Mouse (Mus musculus): Measurements from ENCODE around the gene Ogdhl. TPM values are rescaled to one million over a fixed set of nuclear protein-coding genes. Genes with fewer than 3 reads are reported as not detected.

Gene Ogdhl
- polyA plus RNA-seq, 1 experiment from 2014 or later = 19.7 TPM

GRCm38 (mm10) chr14:32369756-32370155 is 47.9 kb downstream of the Ogdhl start:
- Histone ChIP-seq H3K4me1 (replicated peaks; ENCODE audit: control insufficient read depth, insufficient read depth, low read length) (no peaks in the 10 kb centered on the region), H3K9me3 (ENCODE audit: control insufficient read depth, low read length) (no peaks in the 10 kb centered on the region), H3K4me3 (replicated peaks; ENCODE audit: low read length) (no peak overlapping the region), H3K36me3 (replicated peaks; ENCODE audit: control insufficient read depth, insufficient read depth) (no peaks in the 10 kb centered on the region), H3K4me2 (replicated peaks) (no peak overlapping the region), H3K27ac (no peak overlapping the region), H3K27me3 (ENCODE audit: control insufficient read depth, insufficient read depth, low read length) (no peaks in the 10 kb centered on the region), H3K9ac (no peak overlapping the region)
- DNase-seq (ENCODE audit: low spot score) = no peak
- no peak for ATAC-seq (ENCODE audit: low FRiP score)
- 76% methylated on average over 7 of the region's 7 CpGs for whole genome bisulfite sequencing

- ATAC-seq (ENCODE audit: low FRiP score) (no peak), DNase-seq (ENCODE audit: low spot score) (no peak)
- Histone ChIP-seq H3K4me1 (replicated peaks; ENCODE audit: control insufficient read depth, insufficient read depth, low read length) (no peaks in the 10 kb centered on the region), H3K27ac (no peak overlapping the region), H3K27me3 (ENCODE audit: control insufficient read depth, insufficient read depth, low read length) (no peaks in the 10 kb centered on the region), H3K4me2 (replicated peaks) (no peak overlapping the region), H3K9me3 (ENCODE audit: control insufficient read depth, low read length) (no peaks in the 10 kb centered on the region), H3K4me3 (replicated peaks; ENCODE audit: low read length) (no peak overlapping the region), H3K36me3 (replicated peaks; ENCODE audit: control insufficient read depth, insufficient read depth) (no peaks in the 10 kb centered on the region), H3K9ac (no peak overlapping the region)
- 88% methylated on average over 2 of the region's 2 CpGs for WGBS
These were observed 50.7 kb downstream of the Ogdhl start for GRCm38 (mm10) chr14:32372510-32372909.

DNA sequence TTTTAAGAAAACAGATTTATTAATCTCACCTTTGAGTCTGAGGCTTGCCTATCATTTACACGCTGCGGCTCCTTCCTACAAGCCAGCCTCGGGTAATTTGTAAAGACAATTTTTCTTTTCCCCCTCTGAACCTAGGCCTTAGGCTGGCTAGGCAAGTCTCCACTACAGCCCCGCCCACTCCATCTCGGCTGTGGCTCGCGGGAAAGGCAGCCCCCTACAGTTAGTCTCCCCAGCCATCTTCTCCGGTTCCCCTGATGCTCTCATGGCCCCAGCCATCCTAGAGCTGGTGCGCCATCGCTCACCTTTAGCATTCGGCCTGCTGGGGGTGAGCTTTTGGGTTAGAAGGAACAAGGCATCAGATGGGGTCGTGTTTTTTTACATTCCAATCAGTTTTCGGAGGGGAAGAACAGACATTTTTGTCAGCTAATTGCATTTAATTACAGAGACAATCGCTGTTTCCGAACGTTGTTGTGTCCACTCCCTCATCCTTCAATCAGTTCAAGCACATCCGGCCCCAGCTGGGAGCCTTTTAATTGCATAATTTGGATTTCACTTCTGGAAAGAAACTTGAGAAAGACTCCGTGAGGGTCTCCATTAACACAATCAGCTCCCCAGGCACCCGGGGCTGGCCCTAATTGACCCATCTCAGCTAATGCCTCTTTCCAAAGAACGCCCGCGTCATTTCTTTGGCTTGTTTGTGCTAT is 57.7 kb downstream of the Ogdhl start:
- peaks cover 24% of the 10 kb centered on the region for H3K4me1 ChIP-seq (replicated peaks; ENCODE audit: control insufficient read depth, insufficient read depth, low read length)
- WGBS = 12% methylated on average over 22 of the region's 22 CpGs
- no peaks in the 10 kb centered on the region for H3K36me3 ChIP-seq (replicated peaks; ENCODE audit: control insufficient read depth, insufficient read depth)
- no peak overlapping the region for H3K27ac ChIP-seq
- peak overlapping the region; percentile 22; the same call in 1 of the 2 replicates for H3K4me2 ChIP-seq (replicated peaks)
- DNase-seq (ENCODE audit: low spot score) = no peak
- H3K4me3 ChIP-seq (replicated peaks; ENCODE audit: low read length) = no peak overlapping the region
- no peak overlapping the region for H3K9ac ChIP-seq
- no peak for ATAC-seq (ENCODE audit: low FRiP score)
- no peaks in the 10 kb centered on the region for H3K9me3 ChIP-seq (ENCODE audit: control insufficient read depth, low read length)
- peaks cover 6% of the 10 kb centered on the region; the same call in 1 of the 2 replicates for H3K27me3 ChIP-seq (ENCODE audit: control insufficient read depth, insufficient read depth, low read length)

- DNase-seq (ENCODE audit: low spot score) (no peak), ATAC-seq (ENCODE audit: low FRiP score) (no peak)
- H3K27me3 ChIP-seq (ENCODE audit: control insufficient read depth, insufficient read depth, low read length) = peaks cover 6% of the 10 kb centered on the region; the same call in 1 of the 2 replicates
These were observed 58.3 kb downstream of the Ogdhl start for GRCm38 (mm10) chr14:32380099-32380480.

DNA sequence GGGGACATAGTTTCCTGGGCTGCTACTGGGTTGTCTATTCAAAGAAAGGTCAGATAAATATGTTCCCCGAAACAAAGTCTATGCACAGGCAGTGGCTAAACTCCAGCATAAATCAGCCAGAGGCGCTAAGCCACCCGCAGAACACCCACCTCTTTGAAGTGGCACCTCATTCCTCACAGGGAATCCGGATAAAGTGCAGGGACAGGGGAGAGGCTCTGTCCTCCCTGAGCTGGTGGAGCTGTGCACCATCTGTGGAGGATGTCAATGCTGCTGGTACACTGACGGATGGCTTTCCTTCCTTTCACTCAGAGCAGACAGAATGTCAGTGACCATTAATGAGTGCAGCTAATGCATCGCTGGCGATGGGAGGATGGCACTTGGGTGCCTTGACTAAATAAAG is 59.2 kb downstream of the Ogdhl start:
- Histone ChIP-seq H3K4me3 (replicated peaks; ENCODE audit: low read length) (no peak overlapping the region), H3K27me3 (ENCODE audit: control insufficient read depth, insufficient read depth, low read length) (peaks cover 6% of the 10 kb centered on the region; the same call in 1 of the 2 replicates), H3K4me2 (replicated peaks) (peak overlapping the region; percentile 17), H3K9me3 (ENCODE audit: control insufficient read depth, low read length) (no peaks in the 10 kb centered on the region), H3K9ac (no peak overlapping the region), H3K4me1 (replicated peaks; ENCODE audit: control insufficient read depth, insufficient read depth, low read length) (peaks cover 24% of the 10 kb centered on the region), H3K36me3 (replicated peaks; ENCODE audit: control insufficient read depth, insufficient read depth) (no peaks in the 10 kb centered on the region), H3K27ac (no peak overlapping the region)
- 0 out of 2 replicates have a peak, but pooled peaks have one; percentile 53 for ATAC-seq (ENCODE audit: low FRiP score)
- WGBS = 35% methylated on average over 7 of the region's 7 CpGs
- DNase-seq (ENCODE audit: low spot score) = peak; percentile 29

More at GRCm38 (mm10) chr14:32380099-32380480, 58.3 kb downstream of the Ogdhl start:
- Histone ChIP-seq H3K4me3 (replicated peaks; ENCODE audit: low read length) (no peak overlapping the region), H3K27ac (no peak overlapping the region), H3K4me1 (replicated peaks; ENCODE audit: control insufficient read depth, insufficient read depth, low read length) (peaks cover 24% of the 10 kb centered on the region), H3K4me2 (replicated peaks) (no peak overlapping the region), H3K9ac (no peak overlapping the region), H3K36me3 (replicated peaks; ENCODE audit: control insufficient read depth, insufficient read depth) (no peaks in the 10 kb centered on the region), H3K9me3 (ENCODE audit: control insufficient read depth, low read length) (no peaks in the 10 kb centered on the region)
- 56% methylated on average over 3 of the region's 3 CpGs for WGBS

- 41% methylated on average over 15 of the region's 15 CpGs for WGBS
- no peak for DNase-seq (ENCODE audit: low spot score)
- 0 out of 2 replicates have a peak, but pooled peaks have one; percentile 34 for ATAC-seq (ENCODE audit: low FRiP score)
These were observed 59.8 kb downstream of the Ogdhl start for GRCm38 (mm10) chr14:32381619-32382018.

DNA sequence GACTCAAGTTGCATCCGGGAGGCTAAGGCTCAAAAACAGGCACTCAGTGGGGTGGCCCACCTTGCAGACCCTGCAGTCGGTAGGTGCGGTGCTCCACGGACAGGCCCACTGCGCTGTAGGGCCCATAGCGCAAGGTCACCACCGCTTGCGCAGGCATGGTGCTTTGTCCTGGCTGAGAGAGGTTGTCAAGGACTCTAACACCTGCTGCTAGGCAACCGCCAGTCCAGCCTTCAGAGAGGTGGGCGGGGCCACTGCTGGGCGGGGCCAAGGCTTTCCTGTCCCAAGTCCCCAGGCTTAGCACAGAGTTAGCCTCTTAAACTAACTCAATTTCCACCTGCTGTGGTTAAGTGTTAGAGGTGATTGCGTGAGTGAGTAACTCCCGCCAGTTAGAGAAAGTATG is 66.4 kb downstream of the Ogdhl start, which contains the start of gene 1700024G13Rik:
TSS of gene 1700024G13Rik (minus strand) at position 196 of the 400 bp plus-strand sequence.
- Histone ChIP-seq H3K9me3 (ENCODE audit: control insufficient read depth, low read length) (no peaks in the 10 kb centered on the region), H3K36me3 (replicated peaks; ENCODE audit: control insufficient read depth, insufficient read depth) (no peaks in the 10 kb centered on the region), H3K9ac (no peak within 1 kb of the TSS), H3K27ac (no peak within 1 kb of the TSS), H3K4me3 (replicated peaks; ENCODE audit: low read length) (no peak within 1 kb of the TSS), H3K4me1 (replicated peaks; ENCODE audit: control insufficient read depth, insufficient read depth, low read length) (no peaks in the 10 kb centered on the region), H3K4me2 (replicated peaks) (0 out of 2 replicates have a peak within 1 kb of the TSS, but pooled peaks have one; percentile 18), H3K27me3 (ENCODE audit: control insufficient read depth, insufficient read depth, low read length) (no peaks in the 10 kb centered on the region)
- 1% methylated on average over 13 of the region's 13 CpGs for WGBS
- ATAC-seq (ENCODE audit: low FRiP score) (0 out of 2 replicates have a peak, but pooled peaks have one; percentile 43), DNase-seq (ENCODE audit: low spot score) (peak; percentile 35)

More at GRCm38 (mm10) chr14:32381619-32382018, 59.8 kb downstream of the Ogdhl start:
- peaks cover 6% of the 10 kb centered on the region; the same call in 1 of the 2 replicates for H3K27me3 ChIP-seq (ENCODE audit: control insufficient read depth, insufficient read depth, low read length)
- H3K27ac ChIP-seq = no peak overlapping the region
- no peak overlapping the region for H3K4me3 ChIP-seq (replicated peaks; ENCODE audit: low read length)
- H3K4me1 ChIP-seq (replicated peaks; ENCODE audit: control insufficient read depth, insufficient read depth, low read length) = peaks cover 24% of the 10 kb centered on the region
- H3K9me3 ChIP-seq (ENCODE audit: control insufficient read depth, low read length) = no peaks in the 10 kb centered on the region
- no peaks in the 10 kb centered on the region for H3K36me3 ChIP-seq (replicated peaks; ENCODE audit: control insufficient read depth, insufficient read depth)
- H3K9ac ChIP-seq = no peak overlapping the region
- peak overlapping the region; percentile 17 for H3K4me2 ChIP-seq (replicated peaks)

Other genes with a start within 250 kb of the Ogdhl start
- gene Oxnad1, start 236.6 kb upstream of the Ogdhl start, polyA plus RNA-seq (2014; fragmentation: Nextera tagmentation; extraction: Ambion mirVana) = 17.4 and 18.3 TPM in 2 replicates
- gene Dph3, start 236.3 kb upstream of the Ogdhl start, polyA plus RNA-seq (2014; fragmentation: Nextera tagmentation; extraction: Ambion mirVana) = 71.3 and 74.9 TPM in 2 replicates
- not detected in 2 replicates for gene Msmb, start 180.0 kb upstream of the Ogdhl start, polyA plus RNA-seq (2014; fragmentation: Nextera tagmentation; extraction: Ambion mirVana)
- gene Ncoa4, start 162.2 kb upstream of the Ogdhl start, polyA plus RNA-seq (2014; fragmentation: Nextera tagmentation; extraction: Ambion mirVana) = 124 and 146 TPM in 2 replicates
- 244 and 255 TPM in 2 replicates for gene Timm23, start 120.1 kb upstream of the Ogdhl start, polyA plus RNA-seq (2014; fragmentation: Nextera tagmentation; extraction: Ambion mirVana)
- gene Parg, start 120.1 kb upstream of the Ogdhl start, polyA plus RNA-seq (2014; fragmentation: Nextera tagmentation; extraction: Ambion mirVana) = 40.1 and 44.8 TPM in 2 replicates
- 0.85 and 0.87 TPM in 2 replicates for gene 1700024G13Rik, start 66.4 kb downstream of the Ogdhl start, polyA plus RNA-seq (2014; fragmentation: Nextera tagmentation; extraction: Ambion mirVana)
- gene Slc18a3, start 142.8 kb downstream of the Ogdhl start, polyA plus RNA-seq (2014; fragmentation: Nextera tagmentation; extraction: Ambion mirVana) = 22.7 and 26.9 TPM in 2 replicates
- 2.4 and 3.4 TPM in 2 replicates for gene Chat, start 144.0 kb downstream of the Ogdhl start, polyA plus RNA-seq (2014; fragmentation: Nextera tagmentation; extraction: Ambion mirVana)
- 22.1 and 24.4 TPM in 2 replicates for gene Ercc6, start 191.5 kb downstream of the Ogdhl start, polyA plus RNA-seq (2014; fragmentation: Nextera tagmentation; extraction: Ambion mirVana)